Mouse (Mus musculus): ENCODE measurements around the gene Fance.
"Not testable (repeated sequence)": the region's sequence is repeated elsewhere in the genome, so short reads cannot be mapped to it uniquely, and the experiment has no call there.

The Fance gene

GRCm38 (mm10) chr17:28294449-28295333, 18.6 kb upstream of the Fance start:
- DNase-seq, result no peak

GRCm38 (mm10) chr17:28298888-28299287, 14.4 kb upstream of the Fance start:
- DNase-seq, result no peak

- no peak for DNase-seq
Observed at GRCm38 (mm10) chr17:28299669-28300320, 13.5 kb upstream of the Fance start.

- no peak for DNase-seq
Observed at GRCm38 (mm10) chr17:28300323-28300722, 13.0 kb upstream of the Fance start.

GRCm38 (mm10) chr17:28300850-28301249, 12.5 kb upstream of the Fance start:
- DNase-seq, result peak; percentile 62

- DNase-seq, result no peak
Observed at GRCm38 (mm10) chr17:28305172-28305571, 8.1 kb upstream of the Fance start.

GRCm38 (mm10) chr17:28308297-28309195, 4.8 kb upstream of the Fance start:
- DNase-seq, result peak; percentile 90

GRCm38 (mm10) chr17:28310831-28311230, 2.5 kb upstream of the Fance start:
- DNase-seq, result peak; percentile 18

- DNase-seq, result no peak
Observed at GRCm38 (mm10) chr17:28311366-28312132, 1.8 kb upstream of the Fance start.

GRCm38 (mm10) chr17:28312232-28313211, 797 bp upstream of the Fance start:
- peak; percentile 55 for DNase-seq

GRCm38 (mm10) chr17:28313880-28314225, 534 bp downstream of the Fance start:
- DNase-seq, result no peak

GRCm38 (mm10) chr17:28315611-28316160, 2.4 kb downstream of the Fance start:
- DNase-seq, result peak; percentile 32

GRCm38 (mm10) chr17:28316476-28316875, 3.2 kb downstream of the Fance start:
- no peak for DNase-seq

GRCm38 (mm10) chr17:28317091-28317490, 3.8 kb downstream of the Fance start:
- DNase-seq, result peak; percentile 14

- DNase-seq, result no peak
Observed at GRCm38 (mm10) chr17:28317725-28318124, 4.4 kb downstream of the Fance start.

GRCm38 (mm10) chr17:28321700-28322099, 8.4 kb downstream of the Fance start:
- DNase-seq, result no peak

GRCm38 (mm10) chr17:28323786-28324185, 10.5 kb downstream of the Fance start:
- no peak for DNase-seq

GRCm38 (mm10) chr17:28324416-28324815, 11.1 kb downstream of the Fance start:
- DNase-seq, result not testable (repeated sequence)

GRCm38 (mm10) chr17:28325751-28326150, 12.4 kb downstream of the Fance start:
- DNase-seq, result no peak

GRCm38 (mm10) chr17:28326951-28327350, 13.6 kb downstream of the Fance start:
- no peak for DNase-seq
